16 mouse cellular contexts compared by ENCODE assay signal in genomic region chr19:24192946-24193345, GRCm38 (mm10).
"Had no signal": no experiment of that assay in that cellular context is flagged by ENCODE, and none has a peak within 500 bp of the region (broad histone marks: within the 10 kb centered on the region; RNA-seq: fewer than 3 reads in every experiment).

No protein-coding gene starts in this region.

- ATAC-seq: hindbrain, embryonic 16.5 days; intestine, embryonic 16.5 days; liver, embryonic 12.5 days had no signal

- DNase-seq: gastrocnemius, adult 2 months; gastrocnemius, postnatal 10 days; gastrocnemius, postnatal 25 days; heart, adult 18-20 months; heart, postnatal 10 days; heart, postnatal 4 days; kidney, adult 11 months; kidney, adult 2 months; kidney, adult 9 months; kidney, postnatal 14 days; kidney, postnatal 36 days; layer of hippocampus, postnatal 36 days; left cerebral cortex, postnatal 4 days had no signal
